Mouse (Mus musculus) cerebellum, adult (tissue): ENCODE data around the gene C2cd3.

Experiments used
- ATAC-seq: cut with Nextera tagmentation; 2 replicates; pipeline ENCODE4 v1.9.2; 2017; ENCODE audit warnings: mild to moderate bottlenecking, moderate library complexity, mixed read lengths; ENCODE audit not compliant: insufficient number of reproducible peaks, low FRiP score, low TSS enrichment

The C2cd3 gene

GRCm38 (mm10) chr7:100400899-100401539 is 29.0 kb downstream of the C2cd3 start:
- ATAC-seq: no peak

GRCm38 (mm10) chr7:100402715-100403114 is 30.7 kb downstream of the C2cd3 start:
- no peak for ATAC-seq

GRCm38 (mm10) chr7:100407677-100408076 is 35.6 kb downstream of the C2cd3 start:
- no peak for ATAC-seq

DNA sequence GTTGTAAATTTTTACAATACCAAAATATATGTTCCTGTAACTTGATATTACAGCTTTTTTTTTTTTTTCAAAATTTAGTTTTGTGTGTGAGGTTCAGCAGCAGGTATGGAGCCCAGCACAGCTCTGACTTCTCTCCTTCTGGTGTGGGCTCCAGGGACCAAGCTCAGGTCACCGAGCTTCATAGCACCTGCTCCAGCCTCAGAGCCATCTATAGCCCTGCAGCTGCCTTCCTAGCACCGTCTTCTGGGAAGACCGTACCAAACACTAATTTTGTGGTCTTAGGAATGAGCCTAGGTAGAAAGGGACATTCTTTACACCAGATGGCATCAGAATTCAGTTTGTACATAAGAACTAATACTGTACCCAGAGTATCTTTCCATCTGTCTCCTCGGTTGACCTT is 36.7 kb downstream of the C2cd3 start:
- ATAC-seq: no peak

GRCm38 (mm10) chr7:100425795-100426194 is 53.8 kb downstream of the C2cd3 start:
- ATAC-seq: no peak

- no peak for ATAC-seq
Observed at GRCm38 (mm10) chr7:100429102-100429501, 57.1 kb downstream of the C2cd3 start.

DNA sequence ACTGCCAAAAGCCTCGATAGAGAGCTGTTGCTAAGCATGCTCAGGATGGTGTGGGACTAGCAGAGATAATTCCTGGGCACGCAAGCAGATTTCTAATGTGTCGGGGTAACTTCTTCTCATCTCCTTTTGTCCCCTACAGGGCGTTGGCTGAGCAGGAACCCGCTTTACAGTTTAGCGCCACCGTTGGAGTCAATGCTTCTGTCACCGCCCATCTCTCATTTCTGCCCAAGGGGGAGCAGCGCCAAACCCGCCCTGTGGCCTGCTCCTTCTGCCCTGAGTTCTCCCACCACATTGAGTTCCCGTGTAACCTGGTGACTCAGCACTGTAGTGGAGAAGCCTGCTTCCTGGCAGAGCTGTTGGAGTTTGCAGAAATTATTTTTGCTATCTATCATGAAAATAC is 57.9 kb downstream of the C2cd3 start:
- no peak for ATAC-seq

DNA sequence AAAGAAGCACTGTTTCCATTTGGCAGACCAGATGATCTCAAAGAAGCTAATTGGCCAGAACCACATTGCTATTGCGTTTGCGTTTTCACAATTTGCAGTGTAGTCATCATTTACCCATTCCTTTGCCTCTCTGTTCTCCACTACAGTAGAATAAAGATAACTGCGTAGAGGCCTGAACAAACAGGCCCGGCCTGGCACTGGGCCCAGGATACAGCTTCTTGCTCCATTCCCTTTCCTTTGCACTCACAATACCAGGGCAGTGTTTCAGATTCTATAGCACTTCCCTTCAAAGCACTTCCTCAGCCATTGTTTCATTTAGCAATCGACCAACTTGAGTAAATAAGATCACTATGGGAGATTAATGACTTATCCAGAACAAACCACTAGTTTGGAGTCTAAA is 59.1 kb downstream of the C2cd3 start:
- no peak for ATAC-seq

DNA sequence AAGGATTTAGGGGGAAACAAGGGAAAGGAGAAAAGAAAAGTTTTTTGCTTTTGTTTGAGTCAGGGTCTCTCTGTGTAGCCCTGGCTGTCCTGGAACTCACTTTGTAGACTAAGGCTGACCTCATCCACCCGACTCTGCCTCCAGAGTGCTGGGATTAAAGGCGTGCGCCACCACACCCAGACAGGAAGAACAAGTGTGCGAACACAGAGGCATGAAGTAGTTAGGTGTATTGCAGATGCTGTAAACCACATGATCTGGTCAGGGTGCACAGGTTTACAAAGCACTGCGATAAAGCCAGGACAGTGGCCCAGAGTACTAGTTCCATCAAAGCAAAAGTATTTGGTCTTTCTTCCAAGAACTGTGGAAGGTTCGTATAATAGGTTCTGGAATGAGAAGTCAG is 61.3 kb downstream of the C2cd3 start:
- ATAC-seq: no peak

DNA sequence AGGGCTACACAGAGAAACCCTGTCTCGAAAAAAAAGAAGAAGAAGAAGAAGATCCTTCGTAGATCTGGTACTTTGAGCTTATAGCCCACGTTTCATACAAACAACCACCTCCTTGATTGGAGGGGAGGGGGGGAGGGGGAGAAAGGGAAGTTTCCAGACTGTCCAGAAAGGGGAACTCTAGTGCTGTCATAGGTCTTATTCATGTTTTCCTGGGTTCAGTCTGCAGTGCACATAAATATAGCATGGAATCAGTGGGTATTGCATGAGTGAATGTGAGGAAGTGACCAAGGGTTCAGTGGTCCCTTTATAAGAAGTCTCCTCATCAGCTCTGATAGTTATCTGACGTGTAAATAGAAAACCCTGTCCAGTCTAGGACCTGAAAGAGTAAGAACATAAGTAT is 71.7 kb downstream of the C2cd3 start:
- no peak for ATAC-seq

- no peak for ATAC-seq
Observed at GRCm38 (mm10) chr7:100446271-100446670, 74.2 kb downstream of the C2cd3 start.

DNA sequence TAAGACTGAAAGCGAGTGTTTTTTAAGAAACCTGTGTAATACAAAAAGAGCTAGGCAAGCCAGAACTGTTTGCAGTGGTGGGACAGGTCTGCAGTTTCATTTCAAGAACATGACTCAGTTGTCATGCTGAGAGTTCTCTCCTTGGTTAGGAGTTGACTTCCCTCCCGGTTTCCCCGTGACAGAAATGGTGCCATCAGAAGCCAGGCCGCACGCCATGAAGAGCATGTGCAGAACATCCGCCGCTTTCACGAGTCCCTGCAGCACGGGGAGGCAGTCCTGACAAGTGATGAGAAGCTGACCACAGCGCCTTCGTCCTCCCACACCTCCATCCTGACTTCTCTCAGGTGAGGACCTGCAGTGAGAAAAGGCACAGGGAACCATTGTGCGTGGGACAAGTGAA is 76.5 kb downstream of the C2cd3 start:
- ATAC-seq: no peak

DNA sequence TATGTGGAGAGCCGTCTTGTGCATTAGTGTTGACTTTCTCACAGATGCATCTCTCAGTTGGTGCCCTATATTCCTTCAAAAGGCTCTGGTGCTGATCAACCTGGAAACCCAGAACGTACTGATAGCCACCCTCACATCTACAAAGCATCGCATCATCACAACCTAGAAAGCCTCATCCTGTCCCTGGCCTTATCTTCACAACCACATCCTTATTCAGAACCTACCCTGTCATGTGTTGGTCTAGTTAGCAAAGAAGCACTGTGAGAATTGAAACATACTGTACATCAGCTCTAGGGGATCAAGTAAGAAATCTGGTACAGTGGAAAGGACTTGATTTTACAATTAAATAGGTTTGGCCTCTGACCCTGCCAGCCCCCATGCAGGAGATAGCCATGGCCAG is 77.0 kb downstream of the C2cd3 start:
- ATAC-seq: no peak

GRCm38 (mm10) chr7:100458153-100458552 is 86.1 kb downstream of the C2cd3 start:
- no peak for ATAC-seq

DNA sequence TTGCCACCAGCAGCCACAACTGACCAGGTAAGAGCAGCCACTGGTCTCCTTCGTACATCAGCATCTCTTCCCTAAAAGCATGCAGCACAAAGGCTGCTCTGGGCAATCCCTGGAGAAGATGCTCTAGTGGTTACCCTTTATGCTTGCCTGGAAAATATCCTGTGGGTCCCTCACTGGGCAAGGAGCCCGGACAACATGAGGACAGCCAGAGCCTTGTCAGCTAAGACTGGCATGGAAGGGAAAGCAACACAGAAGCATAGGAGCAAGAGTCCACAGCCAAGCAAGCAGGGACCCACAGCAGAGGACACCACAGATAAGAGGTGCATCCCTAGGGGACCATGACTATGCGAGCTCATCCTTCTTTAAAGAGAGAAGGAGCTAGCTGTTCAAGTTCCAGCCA is 87.8 kb downstream of the C2cd3 start:
- no peak for ATAC-seq

GRCm38 (mm10) chr7:100461621-100462151 is 89.7 kb downstream of the C2cd3 start:
- ATAC-seq: no peak

DNA sequence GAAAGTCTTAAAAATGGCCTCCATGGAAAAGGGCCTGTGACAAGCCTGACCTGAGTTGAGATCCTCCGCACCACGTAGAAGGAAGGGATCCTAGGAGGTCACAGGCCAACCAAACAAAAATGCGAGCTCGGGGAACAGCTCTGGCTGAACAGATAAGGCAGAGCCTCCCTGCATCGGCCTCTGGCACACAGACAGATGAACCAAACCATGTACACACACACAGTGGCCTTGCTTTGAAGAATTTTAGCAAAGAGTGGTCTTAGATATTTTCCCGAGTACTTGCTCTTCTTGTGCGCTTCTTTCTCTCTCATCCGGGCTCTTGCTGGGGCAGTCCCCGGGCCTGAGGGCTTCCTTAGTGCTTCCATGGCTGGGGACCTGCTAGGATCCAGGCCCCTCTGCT is 91.2 kb downstream of the C2cd3 start:
- no peak for ATAC-seq

GRCm38 (mm10) chr7:100463757-100464156 is 91.7 kb downstream of the C2cd3 start:
- ATAC-seq: no peak

GRCm38 (mm10) chr7:100464248-100464647 is 92.2 kb downstream of the C2cd3 start:
- no peak for ATAC-seq

GRCm38 (mm10) chr7:100465248-100465647 is 93.2 kb downstream of the C2cd3 start:
- ATAC-seq: no peak

DNA sequence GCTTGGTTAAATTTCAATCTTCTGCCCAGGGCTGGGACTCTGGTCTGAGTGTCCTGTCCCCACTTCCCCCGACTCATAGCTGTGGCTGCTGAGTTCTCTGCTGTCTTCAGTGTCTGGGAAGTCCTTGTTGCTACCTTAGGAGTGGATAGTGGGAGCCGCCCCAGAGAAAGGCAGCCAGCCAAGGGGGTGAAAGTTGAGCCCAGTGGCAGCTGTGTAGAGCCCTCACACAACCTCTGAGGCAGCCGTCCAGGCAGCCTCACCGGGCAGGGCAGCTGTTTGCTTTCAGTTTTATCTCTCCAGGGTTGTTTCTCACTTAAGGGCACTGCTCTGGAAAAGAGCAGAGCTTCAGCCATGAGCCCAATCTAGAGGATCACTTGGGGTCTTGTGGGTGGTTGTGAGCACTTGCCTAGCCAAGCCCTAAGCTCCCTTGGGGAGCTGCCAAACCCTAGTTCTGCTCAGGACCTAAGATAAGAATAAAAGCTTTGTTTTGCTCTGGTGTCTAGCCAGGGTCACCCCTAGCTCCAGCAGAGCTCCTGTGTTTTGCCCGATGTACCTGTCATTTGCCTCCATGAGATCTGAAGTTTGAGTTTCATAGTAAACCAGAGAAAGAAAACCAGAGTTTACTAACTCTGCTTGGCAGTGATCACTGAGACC is 93.8 kb downstream of the C2cd3 start:
- no peak for ATAC-seq
